Mouse (Mus musculus) G1E (cell line): Measurements from ENCODE around the gene Ube2g1.

ENCODE experiments used
- CTCF ChIP-seq: IDR thresholded peaks from 2 replicates; pipeline ENCODE4 v1.5.1; 2012; ENCODE audit warnings: low read depth, low read length, inconsistent platforms, mixed read lengths
- TAL1 ChIP-seq: conservative IDR thresholded peaks from 2 replicates; pipeline ENCODE4 v1.6.1; 2012; ENCODE audit warnings: low read depth, low read length, inconsistent platforms, mixed read lengths

GRCm38 (mm10) chr11:72615931-72616330 is 8.8 kb downstream of the Ube2g1 start:
- TF ChIP-seq CTCF (no peak), TAL1 (no peak)
